15 mouse cellular contexts compared by ENCODE assay signal in the genomic region with DNA sequence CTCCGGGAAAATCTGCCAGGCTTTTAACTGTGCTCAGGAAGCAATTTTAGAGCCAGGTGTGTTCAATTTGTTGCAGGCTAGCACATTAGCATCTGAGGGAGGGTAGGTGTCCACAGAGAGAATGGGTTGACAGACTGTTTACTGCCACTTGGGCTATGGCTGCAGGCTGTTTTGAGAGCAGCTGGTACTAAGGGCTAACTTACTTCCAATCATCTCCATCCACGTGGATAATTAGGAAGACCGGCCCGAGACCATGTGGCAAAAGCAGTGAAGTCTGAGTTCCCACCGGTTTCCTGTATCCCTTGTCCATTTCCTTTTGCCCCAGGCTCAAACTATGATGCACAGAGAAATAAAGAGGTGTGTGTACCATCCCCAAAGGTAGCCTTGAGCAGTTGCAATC.
DNase-seq lines count a peak whose midpoint lies in the region; ATAC-seq lines count a peak whose summit lies in the region.
"Had no signal": no experiment of that assay in that cellular context is flagged by ENCODE, and none has a peak within 500 bp of the region (broad histone marks: within the 10 kb centered on the region; RNA-seq: fewer than 3 reads in every experiment).

No protein-coding gene starts in this region.

- no peaks in the 10 kb centered on the region for H3K4me1 ChIP-seq in hindbrain, embryonic 11.5 days (replicated peaks; ENCODE audit: control insufficient read depth, insufficient read depth, low read length)
- H3K4me1 ChIP-seq in heart, embryonic 11.5 days (ENCODE audit: control insufficient read depth, insufficient read depth, low read length) = no peaks in the 10 kb centered on the region
- H3K4me1 ChIP-seq: embryonic facial prominence, embryonic 12.5 days had no signal

- H3K4me2 ChIP-seq in hindbrain, embryonic 11.5 days (replicated peaks; ENCODE audit: low read depth, low read length) = no peak overlapping the region
- H3K4me2 ChIP-seq in heart, embryonic 11.5 days = no peak overlapping the region
- H3K4me2 ChIP-seq: embryonic facial prominence, embryonic 12.5 days; heart, embryonic 13.5 days; liver, embryonic 11.5 days had no signal

- no peak overlapping the region for H3K27ac ChIP-seq in hindbrain, embryonic 11.5 days (ENCODE audit: low read depth, low read length)
- H3K27ac ChIP-seq in heart, embryonic 11.5 days (ENCODE audit: low read depth, low read length) = no peak overlapping the region
- H3K27ac ChIP-seq: embryonic facial prominence, embryonic 12.5 days; heart, embryonic 13.5 days had no signal

- no peaks in the 10 kb centered on the region for H3K27me3 ChIP-seq in hindbrain, embryonic 11.5 days (ENCODE audit: control insufficient read depth, insufficient read depth, low read length)
- no peaks in the 10 kb centered on the region for H3K27me3 ChIP-seq in heart, embryonic 11.5 days (ENCODE audit: control insufficient read depth, insufficient read depth, low read length)
- H3K27me3 ChIP-seq: embryonic facial prominence, embryonic 12.5 days; heart, embryonic 13.5 days had no signal

- H3K9me3 ChIP-seq in hindbrain, embryonic 11.5 days (ENCODE audit: control insufficient read depth, low read length) = no peaks in the 10 kb centered on the region
- no peaks in the 10 kb centered on the region for H3K9me3 ChIP-seq in heart, embryonic 11.5 days (replicated peaks; ENCODE audit: control insufficient read depth, low read length)
- H3K9me3 ChIP-seq: embryonic facial prominence, embryonic 12.5 days; heart, embryonic 13.5 days had no signal

- peak; percentile 12 for DNase-seq in layer of hippocampus, adult 9-11 months
- DNase-seq in layer of hippocampus, adult 8-10 months (ENCODE audit: low spot score in 2 of 2) = no peak
- DNase-seq in embryo, embryonic 11.5 days (ENCODE audit: low read depth, low spot score) = peak; percentile 14
- DNase-seq in hindbrain, embryonic 11.5 days (ENCODE audit: low spot score) = peak; percentile 6
- peak; percentile 20 for DNase-seq in mesoderm, embryonic 11.5 days (ENCODE audit: low read depth, low spot score)
- no peak for DNase-seq in cerebellum, adult 9-10 months
- DNase-seq: adrenal gland, postnatal 14 days; gastrocnemius, postnatal 36 days; kidney, adult 9 months; lung, postnatal 10 days had no signal

- H3K36me3 ChIP-seq in hindbrain, embryonic 11.5 days (ENCODE audit: control insufficient read depth, insufficient read depth, low read length) = no peaks in the 10 kb centered on the region
- H3K36me3 ChIP-seq in heart, embryonic 11.5 days (ENCODE audit: control insufficient read depth, insufficient read depth, low read length) = no peaks in the 10 kb centered on the region
- H3K36me3 ChIP-seq: embryonic facial prominence, embryonic 12.5 days; G1E; heart, embryonic 13.5 days had no signal

- no peak overlapping the region for H3K4me3 ChIP-seq in hindbrain, embryonic 11.5 days (ENCODE audit: low read depth, low read length)
- no peak overlapping the region for H3K4me3 ChIP-seq in heart, embryonic 11.5 days (ENCODE audit: low read depth, low read length)
- H3K4me3 ChIP-seq: embryonic facial prominence, embryonic 12.5 days; heart, embryonic 13.5 days had no signal

- WGBS in hindbrain, embryonic 11.5 days = 64% methylated on average over 5 of the region's 5 CpGs
- 74% methylated on average over 5 of the region's 5 CpGs for WGBS in heart, embryonic 11.5 days (ENCODE audit: insufficient replicate concordance)

- H3K9ac ChIP-seq in hindbrain, embryonic 11.5 days (ENCODE audit: low read depth, low read length) = no peak overlapping the region
- no peak overlapping the region for H3K9ac ChIP-seq in heart, embryonic 11.5 days (ENCODE audit: low read depth, low read length)
- H3K9ac ChIP-seq: embryonic facial prominence, embryonic 12.5 days; heart, embryonic 13.5 days had no signal

- no peak for ATAC-seq in hindbrain, embryonic 11.5 days (ENCODE audit: low FRiP score)
- no peak for ATAC-seq in heart, embryonic 11.5 days (replicated peaks; ENCODE audit: insufficient number of reproducible peaks, low FRiP score, low TSS enrichment)

Comparison
In these comparisons a context has a peak if more than half of its experiments do, and no peak if none do; other contexts are left out.
1. DNase-seq: peak in layer of hippocampus, adult 9-11 months (single experiment), embryo, embryonic 11.5 days (single experiment), hindbrain, embryonic 11.5 days (single experiment) and mesoderm, embryonic 11.5 days (single experiment); none in layer of hippocampus, adult 8-10 months (0 of 2) and cerebellum, adult 9-10 months (single experiment).